Mouse (Mus musculus) left cerebral cortex, postnatal 25 days (tissue): ENCODE data around the gene Zfp36. TPM values are rescaled to one million over a fixed set of nuclear protein-coding genes. Genes with fewer than 3 reads are reported as not detected.

ENCODE experiments used
- DNase-seq, 2 experiments: peaks; one replicate each; pipeline ENCODE4 v3.0.0; 2022; ENCODE audit warnings: low spot score in 2 of 2, mixed read lengths in 1 of 2
- intact Hi-C: fragments of 180-260 bp; cut with DNase I; formaldehyde crosslinking; loops from one replicate; pipeline ENCODE4 v1.15.1; 2025
- total RNA-seq, 2 experiments: library from RNA; stranded (reverse); gene quantifications; 2 replicates each; pipeline ENCODE4 v1.2.3; 2021

Gene Zfp36
- total RNA-seq, 2 experiments from 2014 or later: 2.2 to 2.9 TPM

DNA sequence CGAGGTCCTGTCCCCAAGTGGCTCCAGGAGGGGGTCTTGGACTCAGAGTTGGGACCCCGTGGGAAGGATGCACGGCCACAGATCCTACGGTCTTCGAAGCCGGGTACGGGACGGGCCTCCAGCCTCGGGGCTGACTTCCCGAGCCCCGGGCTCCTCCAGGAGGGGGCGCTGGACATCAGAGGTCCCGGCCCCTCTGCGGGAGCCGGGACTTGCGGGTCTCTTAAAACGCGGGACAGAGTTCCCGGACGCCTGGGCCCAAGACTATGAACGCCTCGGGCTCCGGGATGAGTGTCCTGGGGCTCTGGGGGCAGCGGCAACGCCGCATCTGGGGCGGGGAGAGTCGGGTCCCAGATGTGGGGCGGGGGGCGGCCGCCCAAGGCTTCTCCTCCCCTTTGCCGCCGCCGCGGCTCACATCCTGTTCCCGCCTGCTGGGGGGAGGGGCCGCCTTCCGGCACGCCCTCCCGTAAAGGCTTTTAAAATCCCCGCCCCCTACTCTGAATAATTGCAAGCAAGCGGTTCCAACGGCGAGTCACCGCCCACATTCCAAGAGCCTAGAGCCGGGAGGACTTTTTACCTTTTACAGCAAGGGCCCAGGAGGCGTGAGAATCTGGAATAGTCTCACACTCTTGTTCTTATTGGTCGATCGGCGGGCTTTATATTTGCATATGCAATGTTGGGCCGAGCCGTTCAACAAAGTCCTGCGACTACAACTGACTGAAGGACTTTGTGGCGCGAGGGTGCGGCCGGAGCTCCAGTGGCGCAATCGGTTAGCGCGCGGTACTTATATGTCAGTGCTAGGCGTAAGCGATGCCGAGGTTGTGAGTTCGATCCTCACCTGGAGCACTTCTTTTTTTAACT lies 7.6 kb downstream of the Zfp36 start, which contains the start of gene Plekhg2:
Gene Plekhg2 (minus strand): TSS at position 349 of the 858 bp plus-strand sequence.
- intact Hi-C loops: loop anchor here (1.0 to 2.0 kb wide), 2 partner anchors 14 to 22 kb away; partner anchors contain the start of gene Rps16
- DNase-seq: peak; percentile 95 to 98

DNA sequence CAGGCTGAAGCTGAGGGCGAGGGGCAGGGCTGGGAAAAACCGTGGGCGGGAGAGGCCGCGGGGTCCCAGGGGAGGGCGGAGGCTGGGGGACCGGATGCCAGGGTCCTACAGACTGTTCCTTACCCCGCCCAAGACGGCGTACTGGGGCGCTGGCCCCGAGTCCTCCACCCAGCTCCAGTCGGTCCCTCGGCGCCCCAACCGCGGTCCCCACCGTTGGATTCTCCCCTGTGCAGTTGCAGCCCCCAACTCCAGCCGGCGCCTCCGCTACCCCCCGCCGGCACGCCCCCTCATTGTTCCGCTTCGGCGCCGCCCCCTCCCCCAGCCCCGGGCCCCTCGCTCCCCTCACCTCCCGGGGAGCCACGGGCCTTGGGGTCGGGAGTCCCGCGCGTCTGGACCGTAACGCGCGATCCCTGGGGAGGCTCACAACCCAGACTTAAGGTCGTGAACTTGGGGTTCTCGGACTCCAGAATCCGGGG lies 8.5 kb downstream of the Zfp36 start:
- intact Hi-C loops: no loop called here

DNA sequence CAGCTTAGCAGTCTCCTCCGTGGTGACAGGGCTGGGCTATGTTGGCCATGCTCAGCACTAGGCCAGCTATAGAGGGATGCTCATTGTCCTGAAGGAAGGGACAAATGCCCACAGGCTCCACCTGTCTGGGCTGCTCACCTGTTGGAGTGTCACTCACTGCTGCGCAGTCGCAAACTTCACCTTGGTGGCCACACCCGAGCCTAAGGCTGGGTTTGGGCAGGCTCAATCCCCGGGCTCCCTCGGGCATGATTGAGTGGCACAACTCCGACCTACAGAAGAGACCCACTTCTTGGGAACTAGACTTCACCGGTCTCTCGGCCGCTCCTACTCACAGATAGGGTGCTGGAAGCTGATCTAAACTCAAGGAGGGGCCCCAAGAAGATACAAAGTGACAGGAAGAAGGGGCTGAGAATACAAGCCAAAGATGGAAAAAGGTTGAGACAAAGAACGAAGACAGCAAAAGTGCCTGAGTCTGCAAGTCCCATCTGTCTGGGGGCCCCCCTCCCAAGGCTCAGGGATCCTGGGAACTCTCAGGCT lies 9.0 kb downstream of the Zfp36 start:
- no peak for DNase-seq
- intact Hi-C loops: no loop called here

More for the DNA sequence above, 8.5 kb downstream of the Zfp36 start:
- DNase-seq: no peak

DNA sequence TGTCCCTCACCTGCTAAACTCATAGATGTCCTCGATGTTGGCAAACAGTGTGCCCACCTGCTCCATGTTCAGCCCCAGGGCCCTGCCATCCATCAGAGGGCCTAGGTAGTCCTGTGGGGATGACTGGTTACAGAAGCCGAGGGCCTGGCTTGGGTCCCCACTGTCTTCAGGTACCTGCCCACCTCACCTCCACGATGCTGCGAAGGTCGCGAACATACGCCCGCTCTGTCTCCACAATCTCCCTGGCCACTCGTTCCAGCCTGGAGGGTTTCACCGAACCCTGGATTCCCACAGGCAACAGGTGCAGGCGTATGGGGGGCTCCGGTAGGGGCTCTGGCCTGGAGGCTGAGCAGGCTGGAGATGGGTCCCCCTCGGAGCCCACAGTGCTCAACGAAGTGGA lies 10.0 kb downstream of the Zfp36 start:
- intact Hi-C loops: no loop called here
- DNase-seq: no peak

DNA sequence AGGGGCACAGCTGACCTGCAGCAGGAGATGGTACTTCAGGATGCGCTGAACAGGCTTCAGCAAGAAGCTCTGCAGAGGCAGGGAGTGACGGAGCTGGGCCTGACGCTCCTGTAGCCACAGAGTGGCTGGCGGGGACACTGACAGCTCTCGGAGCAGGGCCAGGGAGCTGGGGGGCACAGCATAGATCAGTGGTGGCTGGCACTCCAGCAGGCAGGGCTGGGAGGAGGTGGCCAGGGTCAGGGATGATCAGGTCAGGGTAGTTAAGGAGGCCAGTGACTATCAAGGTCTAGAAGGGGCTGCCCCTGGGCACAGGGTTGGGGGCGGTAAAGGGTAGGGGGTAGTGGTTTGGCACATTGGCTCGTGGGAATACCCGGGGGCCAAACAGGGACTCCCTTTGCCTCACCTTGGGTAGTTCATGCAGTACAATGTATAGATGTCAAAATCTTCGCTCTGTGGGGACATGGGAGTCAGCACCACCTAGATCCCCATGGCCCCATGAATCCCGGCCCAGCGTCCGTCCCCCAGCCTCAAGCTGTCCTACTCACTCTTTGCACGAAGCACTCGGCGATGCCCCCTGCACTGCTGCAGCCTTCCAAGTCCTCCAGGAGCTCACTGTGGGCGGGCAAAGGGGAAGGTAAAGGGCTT lies 11.7 kb downstream of the Zfp36 start:
- intact Hi-C loops: no loop called here
- no peak for DNase-seq

DNA sequence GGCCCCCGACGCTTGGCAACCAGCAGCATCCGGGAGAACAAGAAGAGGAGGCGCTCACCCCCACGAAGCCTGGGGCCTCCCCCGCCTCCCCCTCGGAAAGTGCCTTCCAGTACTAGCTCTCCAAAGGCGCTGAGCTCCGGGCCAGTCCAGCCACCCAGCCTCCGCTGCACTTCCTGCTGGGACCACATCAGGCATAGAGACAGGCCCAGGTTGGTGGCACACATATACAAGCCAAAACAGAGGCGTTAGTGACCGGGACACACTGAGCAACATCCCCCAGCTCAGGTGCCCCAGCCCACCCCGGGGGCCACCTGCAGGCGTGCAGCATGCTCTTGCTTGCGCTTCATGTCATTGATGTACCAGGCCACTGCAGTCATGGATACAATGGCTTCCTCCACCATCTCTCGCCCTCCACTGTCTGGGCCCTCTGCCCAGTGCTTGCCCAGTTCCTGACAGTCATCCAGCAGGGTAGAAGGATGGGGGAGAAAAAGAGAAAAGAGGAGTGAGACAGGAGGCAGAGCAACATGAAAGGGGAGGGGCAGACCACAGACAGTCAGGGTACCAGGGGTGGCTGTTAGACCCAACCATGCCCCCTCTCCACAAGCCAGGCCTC lies 12.3 kb downstream of the Zfp36 start:
- intact Hi-C loops: no loop called here
- no peak for DNase-seq

DNA sequence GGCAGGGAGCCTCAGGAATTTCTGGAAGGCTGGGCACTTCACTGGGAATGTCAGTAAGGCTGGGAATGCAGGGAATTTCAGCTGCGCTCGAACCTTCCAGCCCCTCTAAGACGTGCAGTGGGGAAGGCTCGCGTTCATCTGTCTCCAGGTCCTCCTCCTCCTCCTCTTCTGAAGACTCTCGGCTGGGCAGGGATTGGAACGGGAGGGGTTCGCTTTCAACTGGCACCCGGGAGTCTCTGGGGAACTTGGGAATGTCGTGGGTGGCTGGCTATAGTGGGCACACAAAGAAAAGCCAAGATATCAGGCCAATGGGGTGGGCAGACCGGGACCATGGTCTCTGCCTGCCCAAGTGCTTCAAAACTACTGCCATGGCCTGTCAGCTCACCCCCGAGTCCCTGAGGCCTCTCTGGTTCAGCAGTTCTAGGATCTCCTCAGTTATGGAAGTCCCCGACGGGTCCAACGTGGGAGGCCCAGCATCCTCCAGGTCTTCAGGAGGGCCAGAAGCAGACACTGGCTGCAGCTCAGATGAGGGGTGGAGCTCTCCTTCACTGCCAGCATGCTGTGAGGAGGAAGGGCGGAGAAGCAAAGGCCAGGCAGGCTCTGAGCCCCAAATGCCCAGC lies 17.5 kb downstream of the Zfp36 start:
- DNase-seq: no peak
- intact Hi-C loops: no loop called here

DNA sequence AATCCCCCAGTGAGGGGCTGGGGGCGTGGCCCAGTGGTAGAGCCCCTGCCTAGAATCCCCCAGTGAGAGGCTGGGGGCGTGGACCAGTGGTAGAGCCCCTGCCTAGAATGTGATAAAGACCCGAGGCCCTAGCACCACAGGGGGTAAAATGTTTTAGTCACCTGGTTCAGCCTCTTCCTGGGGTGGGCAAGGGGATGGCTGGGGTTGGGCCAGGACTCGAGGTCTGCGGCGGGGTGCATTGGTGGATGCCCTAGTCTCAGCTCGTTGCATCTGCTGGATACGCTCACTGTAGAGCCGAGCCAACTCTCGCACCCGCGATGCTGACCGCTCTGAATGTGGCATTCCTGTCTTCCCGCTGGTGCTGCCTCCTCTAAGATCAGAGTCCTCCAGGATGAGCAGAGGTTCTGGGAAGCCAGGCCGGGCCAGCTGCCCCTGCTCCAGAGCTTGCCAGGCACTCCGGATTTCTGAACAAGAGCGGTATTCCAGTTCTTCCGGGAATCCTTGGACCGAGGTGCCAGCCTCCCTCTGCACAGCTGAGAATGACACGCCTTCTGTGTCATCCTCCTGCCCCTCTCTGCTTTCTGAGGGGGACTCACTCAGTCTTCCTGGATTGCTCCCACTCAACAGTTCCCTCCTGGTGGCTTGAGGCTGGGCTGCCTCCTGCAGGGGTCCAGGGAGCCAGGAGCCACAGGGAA lies 18.3 kb downstream of the Zfp36 start:
- DNase-seq: no peak
- intact Hi-C loops: no loop called here

DNA sequence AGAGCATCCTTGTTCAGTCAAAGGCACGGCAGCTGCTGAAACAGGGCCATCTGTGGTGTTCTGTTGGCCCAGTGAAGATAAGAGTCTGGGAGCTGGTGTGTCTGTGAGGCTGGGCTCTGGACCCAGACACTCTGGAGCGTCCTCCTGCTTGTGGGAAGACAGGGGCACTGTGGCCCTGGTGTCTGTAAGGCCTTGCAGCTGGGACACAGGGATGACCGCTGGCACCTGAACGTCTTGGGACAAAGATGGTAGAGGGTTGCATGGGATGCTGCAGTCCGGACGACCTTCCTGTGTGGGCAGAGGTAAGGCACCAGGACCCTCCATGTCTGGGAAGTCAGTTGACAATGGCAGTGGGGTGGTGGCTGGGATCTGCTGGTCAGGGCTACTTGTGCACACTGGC lies 19.8 kb downstream of the Zfp36 start:
- DNase-seq: no peak
- intact Hi-C loops: no loop called here

DNA sequence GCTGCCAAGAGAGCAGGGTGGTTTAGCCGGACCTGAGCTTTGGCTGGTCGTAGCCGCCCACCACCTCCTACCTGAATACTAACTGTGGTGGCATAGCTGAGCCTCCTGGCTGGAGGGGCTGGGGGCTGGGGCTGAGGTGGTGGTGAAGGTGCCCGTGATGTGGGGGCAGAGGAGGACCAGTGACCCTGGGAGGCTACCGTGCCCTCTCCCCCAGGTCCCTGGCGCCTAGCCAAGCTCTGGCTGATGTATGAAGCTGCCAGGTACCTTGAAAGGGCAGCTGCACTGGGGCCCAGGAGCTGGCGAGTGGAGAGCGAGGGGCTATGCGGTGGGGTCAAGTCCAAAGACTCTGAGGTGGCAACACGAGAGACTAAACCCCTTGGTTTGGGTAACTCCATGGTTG lies 20.2 kb downstream of the Zfp36 start:
- intact Hi-C loops: no loop called here
- DNase-seq: no peak

DNA sequence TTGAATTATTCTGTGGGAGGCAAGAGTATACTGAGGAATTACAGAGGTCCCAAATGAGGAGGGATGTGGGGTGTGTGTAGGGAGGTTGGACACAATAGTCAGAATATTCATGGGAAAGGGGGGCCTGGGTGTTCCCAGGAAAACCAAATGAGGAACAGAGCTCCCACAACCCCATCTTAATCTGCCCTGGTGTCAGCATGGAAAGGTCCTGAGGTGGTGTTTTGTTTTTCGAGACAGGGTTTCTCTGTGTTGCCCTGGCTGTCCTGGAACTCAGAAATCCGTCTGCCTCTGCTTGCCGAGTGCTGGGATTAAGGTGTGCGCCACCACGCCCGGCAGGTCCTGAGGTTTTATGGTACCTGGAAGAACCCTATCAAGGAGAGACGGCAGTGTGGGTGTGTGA lies 21.6 kb downstream of the Zfp36 start:
- intact Hi-C loops: no loop called here
- no peak for DNase-seq

DNA sequence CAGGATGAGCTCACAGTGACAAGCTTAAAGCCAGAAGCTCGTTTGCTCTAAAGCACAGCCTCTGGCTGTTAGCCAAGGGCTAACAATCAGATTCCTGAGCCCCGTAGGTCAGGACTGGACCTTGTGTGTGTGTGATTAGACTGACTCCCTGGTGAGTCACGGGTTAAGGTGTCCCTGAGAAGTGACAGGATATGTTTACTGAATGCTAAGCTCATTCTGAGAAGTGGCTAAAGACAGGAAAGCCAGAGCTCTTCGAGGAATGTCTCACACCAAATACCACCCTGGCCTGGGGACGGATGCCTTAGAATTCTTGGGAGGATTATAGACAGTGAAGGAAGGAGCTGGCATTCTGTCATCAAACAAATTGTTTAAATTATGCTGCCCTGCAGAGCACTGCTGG lies 22.1 kb downstream of the Zfp36 start:
- DNase-seq: no peak
- intact Hi-C loops: no loop called here

DNA sequence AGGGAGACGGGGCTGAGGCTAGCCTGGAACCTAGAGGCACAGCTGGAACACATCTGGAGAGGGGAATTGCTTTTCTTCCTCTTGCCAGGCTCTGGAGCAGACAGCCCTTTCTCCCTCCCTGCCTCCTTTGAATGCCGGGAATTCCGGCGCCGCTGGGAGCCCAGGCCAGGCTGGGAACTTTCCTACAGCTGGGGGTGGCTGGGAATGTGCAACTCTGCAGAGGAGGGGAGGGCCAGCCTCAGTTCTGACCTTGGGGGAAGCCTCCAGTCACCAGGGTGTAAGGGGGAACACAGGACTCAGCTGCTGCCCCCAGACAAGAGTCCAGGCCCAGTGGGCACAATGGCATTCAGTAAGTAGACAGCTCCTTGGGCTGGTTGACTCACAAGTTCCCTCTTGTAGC lies 23.1 kb downstream of the Zfp36 start:
- intact Hi-C loops: no loop called here
- DNase-seq: no peak

DNA sequence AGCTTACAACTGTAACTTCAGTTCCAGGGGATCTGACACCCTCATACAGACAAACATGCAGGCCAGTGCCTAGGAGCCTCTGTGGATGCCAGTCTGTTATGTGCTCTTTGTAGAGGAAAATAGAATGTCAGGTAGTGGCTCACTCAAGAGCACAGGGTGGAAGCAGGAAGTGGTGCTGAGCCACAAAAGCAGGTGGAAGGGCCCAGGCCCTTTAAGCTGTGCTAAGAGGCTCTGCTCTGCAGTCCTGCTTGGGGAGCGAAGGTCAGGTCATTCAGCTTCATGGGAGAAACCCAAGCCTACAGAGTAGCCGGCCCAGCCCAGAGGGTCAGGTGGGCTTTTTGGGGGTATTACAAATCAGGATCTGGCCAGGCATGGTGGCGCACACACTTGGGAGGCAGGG lies 24.8 kb downstream of the Zfp36 start:
- intact Hi-C loops: no loop called here
- DNase-seq: no peak

DNA sequence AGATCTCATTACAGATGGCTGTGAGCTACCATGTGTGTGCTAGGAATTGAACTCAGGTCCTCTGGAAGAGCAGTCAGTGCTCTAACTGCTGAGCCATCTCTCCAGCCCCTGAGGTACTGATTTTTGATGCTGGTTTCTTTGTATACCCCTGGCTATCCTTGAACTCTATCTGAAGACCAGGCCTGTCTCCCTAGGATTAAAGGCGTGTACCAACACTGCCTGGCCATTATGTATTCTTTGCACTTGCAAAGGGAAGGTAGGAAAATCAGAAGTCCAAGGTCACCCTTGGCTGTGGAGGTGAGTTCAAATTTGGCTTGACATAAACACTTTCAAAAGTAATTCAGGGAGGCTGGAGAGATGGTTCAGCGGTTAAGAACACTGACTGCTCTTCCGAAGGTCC lies 25.5 kb downstream of the Zfp36 start:
- intact Hi-C loops: no loop called here
- DNase-seq: no peak

DNA sequence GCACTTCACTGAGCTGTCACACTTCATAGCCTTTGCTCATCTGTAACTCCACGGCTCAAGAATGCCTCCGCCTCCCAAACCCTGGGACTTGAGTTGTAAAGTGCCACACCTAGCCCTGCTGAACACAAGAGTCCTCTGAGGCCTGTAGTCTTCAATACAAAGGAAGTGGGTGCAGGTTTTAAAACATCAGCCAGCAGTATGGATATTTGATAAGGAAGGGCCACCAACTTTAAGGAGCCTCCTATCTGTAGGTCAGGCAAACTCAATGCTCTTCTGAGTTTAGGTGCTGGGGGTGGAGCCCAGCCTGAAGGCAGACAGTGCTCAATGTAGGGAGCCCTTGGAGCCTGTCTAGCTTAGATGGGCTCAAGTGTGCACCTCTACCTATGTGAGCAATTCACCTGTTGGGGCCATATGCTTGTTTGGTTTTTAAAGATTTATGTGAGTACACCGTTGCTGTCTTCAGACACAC lies 25.9 kb downstream of the Zfp36 start:
- intact Hi-C loops: no loop called here
- no peak for DNase-seq

DNA sequence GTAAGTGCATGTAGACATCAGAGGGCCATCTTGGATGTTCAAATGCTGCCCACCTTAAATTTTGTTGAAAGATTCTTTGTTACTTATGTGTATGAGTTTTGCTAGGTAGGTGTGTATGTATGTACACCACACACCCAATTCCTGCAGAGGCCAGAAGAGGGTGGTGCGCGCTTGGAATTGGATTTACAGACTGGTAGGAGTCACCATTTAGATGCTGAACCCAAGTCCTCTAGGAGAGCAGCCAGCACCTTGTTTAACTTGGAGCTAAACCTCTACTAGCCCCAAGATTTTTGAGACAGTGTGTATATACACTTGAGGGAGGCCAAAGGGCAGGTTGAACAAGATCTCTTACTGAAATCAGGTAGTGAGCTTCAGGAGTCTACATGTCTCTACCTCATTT lies 26.8 kb downstream of the Zfp36 start:
- DNase-seq: no peak
- intact Hi-C loops: no loop called here

DNA sequence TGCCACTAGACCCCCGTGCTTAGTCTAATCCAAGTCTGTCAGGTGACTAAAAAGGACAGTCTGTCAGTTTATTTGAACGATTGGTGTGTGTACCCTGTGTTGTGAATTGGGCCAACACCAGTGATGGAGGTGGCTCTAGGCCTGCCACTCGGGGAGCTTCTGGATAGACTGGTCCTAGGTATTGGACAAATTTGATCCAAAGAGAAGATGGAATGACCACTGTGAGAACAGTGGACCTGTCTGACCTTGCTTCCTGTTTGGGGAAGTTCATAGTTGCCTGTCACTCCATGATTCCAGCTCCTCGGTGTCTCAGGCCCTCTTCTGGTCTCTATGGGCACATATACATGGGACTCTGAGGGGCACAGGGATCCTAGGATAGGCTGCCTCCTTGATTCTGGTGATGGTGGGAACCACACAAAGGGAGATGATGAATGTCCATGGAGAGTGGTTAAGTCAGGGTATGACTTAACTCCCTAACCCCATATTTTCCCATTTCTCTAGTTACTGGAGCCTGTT lies 28.3 kb downstream of the Zfp36 start:
- intact Hi-C loops: loop anchor here (2.0 kb wide), 1 partner anchor 21 kb away; the partner anchor contains the start of gene Plekhg2

More for the DNA sequence above, 28.3 kb downstream of the Zfp36 start:
- DNase-seq: no peak
